Mouse (Mus musculus) intestine, embryonic 14.5 days (tissue): ENCODE measurements around the gene Cacna1c. TPM values are rescaled to one million over a fixed set of nuclear protein-coding genes. Genes with fewer than 3 reads are reported as not detected.

Experiments used
- ATAC-seq: fragments of 200-750 bp; cut with Nextera tagmentation; replicated peaks from 2 replicates; pipeline ENCODE4 v1.8.0; 2017; ENCODE audit warnings: low read depth, moderate number of reproducible peaks, moderate TSS enrichment, moderate library complexity; ENCODE audit not compliant: low FRiP score, low TSS enrichment
- DNase-seq: peaks from one replicate; pipeline ENCODE4 v3.0.0-alpha.2; 2018; ENCODE audit warnings: low spot score
- H3K27ac ChIP-seq: fragments of 300-500 bp; sonication (generic); 2 replicates; pipeline ENCODE4 v1.5.1; 2014; ENCODE audit warnings: low read depth, mild to moderate bottlenecking, control low read depth
- H3K27me3 ChIP-seq: fragments of 300-500 bp; sonication (generic); replicated peaks from 2 replicates; pipeline ENCODE4 v1.6.1; 2014; ENCODE audit warnings: low read length, control low read depth; ENCODE audit not compliant: control insufficient read depth, insufficient read depth
- H3K36me3 ChIP-seq: fragments of 300-500 bp; sonication (generic); 2 replicates; pipeline ENCODE4 v1.6.1; 2014; ENCODE audit warnings: low read length, control low read depth; ENCODE audit not compliant: control insufficient read depth, insufficient read depth
- H3K4me1 ChIP-seq: fragments of 300-500 bp; sonication (generic); replicated peaks from 2 replicates; pipeline ENCODE4 v1.6.1; 2014; ENCODE audit warnings: low read length, control low read depth, mixed read lengths; ENCODE audit not compliant: control insufficient read depth, insufficient read depth
- H3K4me2 ChIP-seq: fragments of 300-500 bp; sonication (generic); 2 replicates; pipeline ENCODE4 v1.6.1; 2014; ENCODE audit warnings: low read length
- H3K4me3 ChIP-seq: fragments of 300-500 bp; sonication (generic); 2 replicates; pipeline ENCODE4 v1.5.1; 2014; ENCODE audit warnings: low read depth, low read length, control low read depth, mixed read lengths
- H3K9ac ChIP-seq: fragments of 300-500 bp; sonication (generic); 2 replicates; pipeline ENCODE4 v1.6.1; 2014; ENCODE audit warnings: mild to moderate bottlenecking, low read length
- H3K9me3 ChIP-seq: fragments of 300-500 bp; sonication (generic); 2 replicates; pipeline ENCODE4 v1.6.1; 2016; ENCODE audit warnings: low read length, control low read depth; ENCODE audit not compliant: control insufficient read depth
- WGBS: fragments of 180-500 bp; shearing (Covaris S2); extraction: QIAGEN DNeasy Blood & Tissue Kit; methylation state at CpG from one replicate; pipeline ENCODE4 v1.1.7; 2014; 5-methylcytosine and 5-hydroxymethylcytosine counted together
- polyA plus RNA-seq: library from polyadenylated mRNA; unstranded; fragments of >200 nt; fragmentation: Nextera tagmentation; extraction: Ambion mirVana; gene quantifications from 2 replicates; pipeline ENCODE4 v1.2.1, GENCODE M21; 2014

Cacna1c gene
- polyA plus RNA-seq, 1 experiment from 2014 or later, result 6.5 TPM

- Histone ChIP-seq H3K9me3 (no peaks in the 10 kb centered on the region), H3K27ac (peak overlapping the region; percentile 74), H3K4me3 (no peak overlapping the region), H3K27me3 (no peaks in the 10 kb centered on the region), H3K36me3 (no peaks in the 10 kb centered on the region), H3K4me2 (no peak overlapping the region), H3K4me1 (peaks cover 18% of the 10 kb centered on the region; the same call in 1 of the 2 replicates), H3K9ac (no peak overlapping the region)
- ATAC-seq, result no peak
- WGBS, result 32% methylated on average over 3 of the region's 3 CpGs
- DNase-seq, result no peak
Observed at GRCm38 (mm10) chr6:119085789-119086188, 110.4 kb downstream of the Cacna1c start.

GRCm38 (mm10) chr6:119084532-119084931 lies 111.7 kb downstream of the Cacna1c start:
- 50% methylated on average over 9 of the region's 9 CpGs for WGBS
- H3K9ac ChIP-seq, result no peak overlapping the region
- peaks cover 18% of the 10 kb centered on the region; the same call in 1 of the 2 replicates for H3K4me1 ChIP-seq
- H3K27me3 ChIP-seq, result no peaks in the 10 kb centered on the region
- no peak overlapping the region for H3K4me3 ChIP-seq
- no peaks in the 10 kb centered on the region for H3K9me3 ChIP-seq
- H3K36me3 ChIP-seq, result no peaks in the 10 kb centered on the region
- ATAC-seq (no peak), DNase-seq (no peak)
- H3K4me2 ChIP-seq, result no peak overlapping the region
- peak overlapping the region; percentile 70 for H3K27ac ChIP-seq

- Histone ChIP-seq H3K27ac (peak overlapping the region; percentile 70; the same call in 1 of the 2 replicates), H3K9ac (no peak overlapping the region), H3K4me2 (no peak overlapping the region), H3K4me3 (no peak overlapping the region), H3K9me3 (no peaks in the 10 kb centered on the region), H3K36me3 (no peaks in the 10 kb centered on the region), H3K4me1 (peaks cover 8% of the 10 kb centered on the region; the same call in 1 of the 2 replicates), H3K27me3 (no peaks in the 10 kb centered on the region)
- no peak for DNase-seq
- ATAC-seq, result no peak
- WGBS, result 33% methylated on average over 7 of the region's 7 CpGs
Observed at GRCm38 (mm10) chr6:119083559-119083958, 112.7 kb downstream of the Cacna1c start.

- no peaks in the 10 kb centered on the region for H3K36me3 ChIP-seq
- H3K4me2 ChIP-seq, result no peak overlapping the region
- H3K4me3 ChIP-seq, result no peak overlapping the region
- H3K27ac ChIP-seq, result no peak overlapping the region
- ATAC-seq (no peak), DNase-seq (no peak)
- H3K9me3 ChIP-seq, result no peaks in the 10 kb centered on the region
- H3K4me1 ChIP-seq, result 0 out of 2 replicates have a peak, but pooled peaks cover 3% of the 10 kb centered on the region
- H3K9ac ChIP-seq, result no peak overlapping the region
- H3K27me3 ChIP-seq, result no peaks in the 10 kb centered on the region
- 76% methylated on average over 8 of the region's 8 CpGs for WGBS
Observed at GRCm38 (mm10) chr6:119082662-119083061, 113.6 kb downstream of the Cacna1c start.

- Histone ChIP-seq H3K36me3 (no peaks in the 10 kb centered on the region), H3K4me3 (no peak overlapping the region), H3K9ac (no peak overlapping the region), H3K4me1 (0 out of 2 replicates have a peak, but pooled peaks cover 3% of the 10 kb centered on the region), H3K27ac (no peak overlapping the region), H3K27me3 (no peaks in the 10 kb centered on the region), H3K4me2 (no peak overlapping the region), H3K9me3 (no peaks in the 10 kb centered on the region)
- WGBS, result 92% methylated on average over 12 of the region's 12 CpGs
- no peak for DNase-seq
- no peak for ATAC-seq
Observed at GRCm38 (mm10) chr6:119081650-119082049, 114.6 kb downstream of the Cacna1c start.

GRCm38 (mm10) chr6:119079626-119080025 lies 116.6 kb downstream of the Cacna1c start:
- Histone ChIP-seq H3K9ac (no peak overlapping the region), H3K27ac (no peak overlapping the region), H3K4me2 (no peak overlapping the region), H3K9me3 (no peaks in the 10 kb centered on the region), H3K4me3 (no peak overlapping the region), H3K4me1 (no peaks in the 10 kb centered on the region), H3K27me3 (no peaks in the 10 kb centered on the region), H3K36me3 (no peaks in the 10 kb centered on the region)
- ATAC-seq (no peak), DNase-seq (no peak)
- 59% methylated on average over 8 of the region's 8 CpGs for WGBS

- Histone ChIP-seq H3K9ac (no peak overlapping the region), H3K36me3 (no peaks in the 10 kb centered on the region), H3K9me3 (no peaks in the 10 kb centered on the region), H3K4me1 (no peaks in the 10 kb centered on the region), H3K4me3 (no peak overlapping the region), H3K4me2 (no peak overlapping the region), H3K27ac (no peak overlapping the region), H3K27me3 (no peaks in the 10 kb centered on the region)
- no peak for ATAC-seq
- DNase-seq, result no peak
- 57% methylated on average over 9 of the region's 9 CpGs for WGBS
Observed at GRCm38 (mm10) chr6:119078912-119079311, 117.3 kb downstream of the Cacna1c start.

GRCm38 (mm10) chr6:119077231-119077630 lies 119.0 kb downstream of the Cacna1c start:
- Histone ChIP-seq H3K4me2 (no peak overlapping the region), H3K9me3 (no peaks in the 10 kb centered on the region), H3K27me3 (no peaks in the 10 kb centered on the region), H3K27ac (no peak overlapping the region), H3K36me3 (no peaks in the 10 kb centered on the region), H3K4me1 (no peaks in the 10 kb centered on the region), H3K4me3 (no peak overlapping the region), H3K9ac (no peak overlapping the region)
- 87% methylated on average over 6 of the region's 6 CpGs for WGBS
- DNase-seq (no peak), ATAC-seq (no peak)

- 89% methylated on average over 14 of the region's 14 CpGs for WGBS
- no peak for ATAC-seq
- Histone ChIP-seq H3K9me3 (no peaks in the 10 kb centered on the region), H3K4me1 (no peaks in the 10 kb centered on the region), H3K36me3 (no peaks in the 10 kb centered on the region), H3K4me3 (no peak overlapping the region), H3K4me2 (no peak overlapping the region), H3K27me3 (no peaks in the 10 kb centered on the region), H3K27ac (no peak overlapping the region), H3K9ac (no peak overlapping the region)
- no peak for DNase-seq
Observed at GRCm38 (mm10) chr6:119073419-119074071, 122.7 kb downstream of the Cacna1c start.
